Mouse (Mus musculus): Measurements from ENCODE around the gene Kcnk15. TPM values are rescaled to one million over a fixed set of nuclear protein-coding genes. Genes with fewer than 3 reads are reported as not detected.

Gene Kcnk15
- total and polyA plus RNA-seq, 3 experiments, result not detected

DNA sequence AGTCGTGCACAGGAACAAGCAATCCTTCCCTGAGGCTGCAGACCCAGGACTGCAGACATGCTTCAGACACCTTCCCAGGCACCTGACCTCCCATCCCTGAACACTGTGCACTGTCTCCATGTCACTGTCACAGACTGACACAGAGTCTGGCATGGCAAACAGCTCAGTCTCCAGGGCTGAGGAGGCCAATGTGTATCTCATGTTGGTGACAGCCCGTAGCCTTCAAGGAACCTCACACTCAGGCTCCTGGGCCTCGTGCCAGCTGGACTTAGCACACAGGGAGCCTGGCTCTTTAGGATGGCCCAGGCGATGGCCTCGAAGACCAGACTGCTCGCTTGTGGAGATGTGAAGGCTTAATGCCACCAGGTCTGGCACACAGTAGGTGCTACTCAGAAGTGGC lies 27.4 kb downstream of the Kcnk15 start:
- no peaks in the 10 kb centered on the region for H3K4me1 ChIP-seq (ENCODE audit: control insufficient read depth in 1 of 2, insufficient read depth in 2 of 2, low read length in 2 of 2)
- H3K36me3 ChIP-seq (ENCODE audit: control insufficient read depth in 1 of 2, insufficient read depth in 2 of 2, low read length in 2 of 2), result no peaks in the 10 kb centered on the region

DNA sequence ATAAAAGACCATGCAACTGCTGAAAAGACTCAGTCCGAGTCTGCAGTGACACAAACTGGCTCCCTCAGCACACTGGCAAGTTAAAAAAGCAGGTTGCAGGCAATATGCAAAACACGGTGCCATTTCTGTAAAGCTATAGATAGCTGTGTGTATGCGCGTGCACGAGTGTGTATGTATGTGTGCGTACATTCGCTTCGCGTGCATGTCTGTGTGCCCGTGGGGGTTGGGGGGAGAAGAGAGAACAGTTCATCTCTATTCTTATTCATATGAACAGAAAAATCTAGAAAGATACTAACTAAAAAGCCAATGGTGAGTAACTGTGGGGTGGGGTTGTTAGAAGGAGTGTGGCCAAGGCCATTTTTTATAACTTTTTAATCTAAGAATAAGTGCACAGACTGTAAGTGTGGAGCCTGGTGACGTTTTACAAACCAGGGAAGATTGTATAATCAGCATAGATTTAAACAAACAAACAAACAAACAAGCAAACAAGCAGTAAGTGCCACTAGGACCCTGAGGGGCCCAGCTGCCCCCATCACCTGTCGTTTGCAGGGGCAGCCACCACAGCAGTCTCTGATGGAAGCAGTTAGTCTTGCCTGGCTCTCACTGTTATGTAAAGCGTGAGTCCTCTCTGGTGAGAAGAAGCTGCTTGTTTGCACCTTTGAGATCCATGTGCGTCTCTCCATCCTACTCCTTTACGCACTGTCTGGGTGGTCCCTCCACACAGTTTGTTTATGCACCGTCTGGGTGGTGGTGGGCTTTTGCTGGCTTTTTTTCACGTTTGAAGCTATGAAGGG lies 29.6 kb downstream of the Kcnk15 start:
- Histone ChIP-seq H3K9me3 (replicated peaks; ENCODE audit: insufficient read depth, low read length) (no peaks in the 10 kb centered on the region), H3K27ac (ENCODE audit: control insufficient read depth, low read depth, low read length) (no peak overlapping the region), H3K4me1 (ENCODE audit: control insufficient read depth in 1 of 2, insufficient read depth in 2 of 2, low read length in 2 of 2) (no peaks in the 10 kb centered on the region), H3K27me3 (ENCODE audit: control insufficient read depth in 1 of 2, insufficient read depth in 2 of 2, low read length in 2 of 2) (no peaks in the 10 kb centered on the region), H3K4me3 (ENCODE audit: control insufficient read depth in 1 of 2, insufficient read depth in 1 of 2, low read depth in 2 of 2, low read length in 2 of 2) (no peak overlapping the region), H3K79me2 (ENCODE audit: control insufficient read depth, insufficient read depth, low read length, poor library complexity) (no peaks in the 10 kb centered on the region), H3K9ac (ENCODE audit: control insufficient read depth, low read depth, low read length, poor library complexity, severe bottlenecking) (no peak overlapping the region), H3K36me3 (ENCODE audit: control insufficient read depth in 1 of 2, insufficient read depth in 2 of 2, low read length in 2 of 2) (no peaks in the 10 kb centered on the region)
- no peak for DNase-seq (ENCODE audit: low read depth, low spot score)
- TF ChIP-seq POLR2AphosphoS5 (IDR thresholded peaks at IDR 0.05; ENCODE audit: borderline replicate concordance, low read depth, low read length) (no peak), E2F4 (IDR thresholded peaks at IDR 0.05; ENCODE audit: borderline replicate concordance, low read depth, low read length) (no peak), GATA1 (IDR thresholded peaks at IDR 0.05; ENCODE audit: low read depth, low read length) (no peak), KAT2A (conservative IDR thresholded peaks at IDR 0.05; ENCODE audit: low read depth, low read length) (no peak), EP300 (IDR thresholded peaks at IDR 0.05; ENCODE audit: low read depth in 1 of 2, low read length in 2 of 2) (no peak), CHD2 (IDR thresholded peaks at IDR 0.05; ENCODE audit: low read length) (no peak), MAX (IDR thresholded peaks at IDR 0.05; ENCODE audit: low read length) (no peak), MAFK (IDR thresholded peaks at IDR 0.05; ENCODE audit: borderline replicate concordance, low read depth, low read length) (no peak), ZMIZ1 (IDR thresholded peaks at IDR 0.05; ENCODE audit: low read depth, low read length) (no peak), TCF12 (IDR thresholded peaks at IDR 0.05; ENCODE audit: low read depth, low read length) (no peak), MXI1 (IDR thresholded peaks at IDR 0.05; ENCODE audit: low read depth, low read length) (no peak), SMC3 (IDR thresholded peaks at IDR 0.05; ENCODE audit: low read depth, low read length) (no peak), CHD1 (IDR thresholded peaks at IDR 0.05; ENCODE audit: low read depth, low read length) (no peak), JUND (IDR thresholded peaks at IDR 0.05; ENCODE audit: low read depth, low read length) (no peak), NRF1 (IDR thresholded peaks at IDR 0.05; ENCODE audit: insufficient read depth, low read depth, low read length, poor library complexity, severe bottlenecking) (no peak)

More for the DNA sequence above, 27.4 kb downstream of the Kcnk15 start:
- Histone ChIP-seq H3K27ac (ENCODE audit: control insufficient read depth, low read depth, low read length) (no peak overlapping the region), H3K27me3 (ENCODE audit: control insufficient read depth in 1 of 2, insufficient read depth in 2 of 2, low read length in 2 of 2) (no peaks in the 10 kb centered on the region; a peak in 1 of 4 replicates), H3K9ac (ENCODE audit: control insufficient read depth, low read depth, low read length, poor library complexity, severe bottlenecking) (no peak overlapping the region), H3K79me2 (ENCODE audit: control insufficient read depth, insufficient read depth, low read length, poor library complexity) (no peaks in the 10 kb centered on the region), H3K9me3 (replicated peaks; ENCODE audit: insufficient read depth, low read length) (no peaks in the 10 kb centered on the region), H3K4me3 (ENCODE audit: control insufficient read depth in 1 of 2, insufficient read depth in 1 of 2, low read depth in 2 of 2, low read length in 2 of 2) (no peak overlapping the region)
- no peak for DNase-seq (ENCODE audit: low read depth, low spot score)
- TF ChIP-seq ZMIZ1 (IDR thresholded peaks at IDR 0.05; ENCODE audit: low read depth, low read length), result no peak
- no peak for TF ChIP-seq CHD2 (IDR thresholded peaks at IDR 0.05; ENCODE audit: low read length)
- no peak for TF ChIP-seq MYC (IDR thresholded peaks at IDR 0.05; ENCODE audit: low read depth, low read length)
- no peak for TF ChIP-seq ELF1 (IDR thresholded peaks at IDR 0.05; ENCODE audit: low read depth, low read length)
- no peak for TF ChIP-seq MAZ (IDR thresholded peaks at IDR 0.05; ENCODE audit: low read depth, low read length)
- TF ChIP-seq ETS1 (IDR thresholded peaks at IDR 0.05; ENCODE audit: low read depth, low read length), result no peak
- no peak for TF ChIP-seq NRF1 (IDR thresholded peaks at IDR 0.05; ENCODE audit: insufficient read depth, low read depth, low read length, poor library complexity, severe bottlenecking)

All from MEL (cell line).